Mouse (Mus musculus): Measurements from ENCODE around the gene Il5.

DNA sequence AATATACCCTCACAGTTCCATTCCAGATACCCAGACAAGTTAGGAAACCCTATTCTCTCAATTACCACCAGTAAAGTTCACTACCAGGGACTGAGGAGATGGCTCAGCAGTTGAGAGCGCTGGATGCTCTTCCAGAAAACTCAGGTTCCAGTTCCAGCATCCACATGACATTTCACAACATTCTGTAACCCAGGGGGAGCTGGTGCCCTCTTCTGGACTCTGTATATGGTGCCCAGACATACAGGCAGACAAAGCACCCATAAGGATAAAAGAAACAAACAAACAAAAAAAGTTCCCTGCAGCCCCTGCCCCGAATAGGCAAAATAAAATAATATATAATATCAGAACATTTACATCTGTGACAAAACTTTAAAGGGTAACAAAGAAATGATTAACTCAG lies 13.8 kb downstream of the Il5 start:
- TF ChIP-seq CTCF (IDR thresholded peaks at IDR 0.05; ENCODE audit: borderline replicate concordance, control insufficient read depth, extremely low read depth, insufficient read depth, low read length, poor library complexity) (no peak), POLR2A (IDR thresholded peaks at IDR 0.05; ENCODE audit: control insufficient read depth, extremely low read depth, insufficient read depth, low read length, poor library complexity) (no peak)

Data from thymus, adult 2 months (tissue).